In genomic region chr10:69927012-69927411, GRCm38 (mm10) we compare ENCODE assay signal across 8 mouse cellular contexts.
DNase-seq lines count a peak whose midpoint lies in the region; ATAC-seq lines count a peak whose summit lies in the region.

No protein-coding gene starts in this region.

- peak overlapping the region; percentile 49 for H3K9ac ChIP-seq in lung, embryonic 16.5 days (ENCODE audit: low read length)
- H3K9ac ChIP-seq in limb, embryonic 15.5 days = no peak overlapping the region
- H3K9ac ChIP-seq in stomach, embryonic 15.5 days = 0 out of 2 replicates have a peak overlapping the region, but pooled peaks have one; percentile 7

- H3K27ac ChIP-seq in lung, embryonic 16.5 days (ENCODE audit: low read length) = peak overlapping the region; percentile 92
- H3K27ac ChIP-seq in hindbrain, embryonic 10.5 days = peak overlapping the region; percentile 82
- H3K27ac ChIP-seq in limb, embryonic 15.5 days = peak overlapping the region; percentile 82
- H3K27ac ChIP-seq in stomach, embryonic 15.5 days = peak overlapping the region; percentile 84

- ATAC-seq in lung, embryonic 16.5 days (ENCODE audit: low read depth) = no peak
- ATAC-seq in limb, embryonic 15.5 days (ENCODE audit: insufficient number of reproducible peaks, low FRiP score, low TSS enrichment, low read depth) = no peak
- no peak for ATAC-seq in stomach, embryonic 15.5 days (ENCODE audit: insufficient read depth, low FRiP score, low read depth)
- no peak for ATAC-seq in cerebellum, adult (ENCODE audit: insufficient number of reproducible peaks, low FRiP score, low TSS enrichment)

- peak overlapping the region; percentile 64 for H3K4me2 ChIP-seq in lung, embryonic 16.5 days (ENCODE audit: low read depth, low read length)
- H3K4me2 ChIP-seq in limb, embryonic 15.5 days = peak overlapping the region; percentile 46
- peak overlapping the region; percentile 64 for H3K4me2 ChIP-seq in stomach, embryonic 15.5 days

- peaks cover 16% of the 10 kb centered on the region for H3K4me1 ChIP-seq in lung, embryonic 16.5 days (replicated peaks; ENCODE audit: control insufficient read depth, insufficient read depth, low read length)
- H3K4me1 ChIP-seq in hindbrain, embryonic 10.5 days (replicated peaks) = peaks cover 46% of the 10 kb centered on the region
- H3K4me1 ChIP-seq in limb, embryonic 15.5 days = peaks cover 37% of the 10 kb centered on the region
- H3K4me1 ChIP-seq in stomach, embryonic 15.5 days = peaks cover 9% of the 10 kb centered on the region

- no peaks in the 10 kb centered on the region for H3K36me3 ChIP-seq in lung, embryonic 16.5 days (ENCODE audit: control insufficient read depth, insufficient read depth, low read length)
- peaks cover 18% of the 10 kb centered on the region for H3K36me3 ChIP-seq in hindbrain, embryonic 10.5 days
- 0 out of 2 replicates have a peak, but pooled peaks cover 6% of the 10 kb centered on the region for H3K36me3 ChIP-seq in limb, embryonic 15.5 days
- 0 out of 2 replicates have a peak, but pooled peaks cover 4% of the 10 kb centered on the region for H3K36me3 ChIP-seq in stomach, embryonic 15.5 days

- no peaks in the 10 kb centered on the region for H3K9me3 ChIP-seq in lung, embryonic 16.5 days (ENCODE audit: control insufficient read depth, low read length)
- no peaks in the 10 kb centered on the region for H3K9me3 ChIP-seq in hindbrain, embryonic 10.5 days
- no peaks in the 10 kb centered on the region for H3K9me3 ChIP-seq in limb, embryonic 15.5 days
- H3K9me3 ChIP-seq in stomach, embryonic 15.5 days = no peaks in the 10 kb centered on the region

- peak overlapping the region; percentile 44 for H3K4me3 ChIP-seq in lung, embryonic 16.5 days (ENCODE audit: low read length)
- peak overlapping the region; percentile 56 for H3K4me3 ChIP-seq in hindbrain, embryonic 10.5 days
- H3K4me3 ChIP-seq in limb, embryonic 15.5 days = peak overlapping the region; percentile 29
- peak overlapping the region; percentile 38 for H3K4me3 ChIP-seq in stomach, embryonic 15.5 days (replicated peaks)

- no peak for DNase-seq in lung, adult 18-20 months
- no peak for DNase-seq in hindbrain, embryonic 10.5 days (ENCODE audit: low spot score)
- DNase-seq in retina, postnatal 1 day = no peak
- DNase-seq in urinary bladder, postnatal 14 days (ENCODE audit: low spot score) = no peak

- WGBS in lung, embryonic 16.5 days = 4% methylated on average over 9 of the region's 9 CpGs
- 5% methylated on average over 9 of the region's 9 CpGs for WGBS in hindbrain, embryonic 10.5 days
- WGBS in limb, embryonic 15.5 days = 9% methylated on average over 9 of the region's 9 CpGs
- 8% methylated on average over 9 of the region's 9 CpGs for whole genome bisulfite sequencing in stomach, embryonic 15.5 days

- no peaks in the 10 kb centered on the region for H3K27me3 ChIP-seq in lung, embryonic 16.5 days (ENCODE audit: control insufficient read depth, insufficient read depth, low read depth, low read length)
- H3K27me3 ChIP-seq in hindbrain, embryonic 10.5 days (ENCODE audit: insufficient read depth, poor library complexity, severe bottlenecking) = no peaks in the 10 kb centered on the region
- H3K27me3 ChIP-seq in limb, embryonic 15.5 days = no peaks in the 10 kb centered on the region
- H3K27me3 ChIP-seq in stomach, embryonic 15.5 days (replicated peaks) = no peaks in the 10 kb centered on the region
